Mouse (Mus musculus): ENCODE data around the gene Hist1h2bn. TPM values are rescaled to one million over a fixed set of nuclear protein-coding genes. Genes with fewer than 3 reads are reported as not detected.
A peak's percentile ranks its signal among the peaks of the same experiment; 100 is the strongest.
"Not testable (repeated sequence)": the region's sequence is repeated elsewhere in the genome, so short reads cannot be mapped to it uniquely, and the experiment has no call there.

The Hist1h2bn gene
- polyA plus RNA-seq, 1 experiment from 2014 or later, result 2.2 TPM

- TF ChIP-seq EP300 (optimal IDR thresholded peaks at IDR 0.05), result no peak
- TF ChIP-seq CTCF (IDR thresholded peaks at IDR 0.05; ENCODE audit: low read depth), result no peak
- Histone ChIP-seq H3K4me1 (replicated peaks; ENCODE audit: control insufficient read depth, insufficient read depth) (no peaks in the 10 kb centered on the region), H3K9me3 (ENCODE audit: control insufficient read depth, low read length) (no peaks in the 10 kb centered on the region), H3K4me2 (replicated peaks; ENCODE audit: low read depth) (no peak overlapping the region), H3K4me3 (ENCODE audit: low read depth, low read length) (no peak overlapping the region), H3K36me3 (ENCODE audit: control insufficient read depth, insufficient read depth, low read length) (no peaks in the 10 kb centered on the region), H3K9ac (ENCODE audit: low read length) (no peak overlapping the region), H3K27ac (replicated peaks) (no peak overlapping the region), H3K27me3 (ENCODE audit: control insufficient read depth, insufficient read depth, low read length) (no peaks in the 10 kb centered on the region)
- no peak for DNase-seq (ENCODE audit: low spot score)
- ATAC-seq (ENCODE audit: low FRiP score, low TSS enrichment), result no peak
- 34% methylated on average over 1 of the region's 1 CpGs for WGBS
These were observed 8.9 kb upstream of the Hist1h2bn start for GRCm38 (mm10) chr13:21745006-21745405.

- Histone ChIP-seq H3K36me3 (ENCODE audit: control insufficient read depth, insufficient read depth, low read length) (no peaks in the 10 kb centered on the region), H3K9me3 (ENCODE audit: control insufficient read depth, low read length) (no peaks in the 10 kb centered on the region), H3K9ac (ENCODE audit: low read length) (peak overlapping the region; percentile 54), H3K4me3 (ENCODE audit: low read depth, low read length) (peak overlapping the region; percentile 43), H3K27me3 (ENCODE audit: control insufficient read depth, insufficient read depth, low read length) (no peaks in the 10 kb centered on the region), H3K4me1 (replicated peaks; ENCODE audit: control insufficient read depth, insufficient read depth) (no peaks in the 10 kb centered on the region), H3K27ac (replicated peaks) (peak overlapping the region; percentile 13; the same call in 1 of the 2 replicates), H3K4me2 (replicated peaks; ENCODE audit: low read depth) (peak overlapping the region; percentile 55)
- ATAC-seq (ENCODE audit: low FRiP score, low TSS enrichment) (no peak), DNase-seq (ENCODE audit: low spot score) (no peak)
- TF ChIP-seq CTCF (IDR thresholded peaks at IDR 0.05; ENCODE audit: low read depth) (no peak), EP300 (optimal IDR thresholded peaks at IDR 0.05) (no peak)
- WGBS, result 4% methylated on average over 5 of the region's 5 CpGs
These were observed 4.3 kb upstream of the Hist1h2bn start for GRCm38 (mm10) chr13:21749387-21750158.

GRCm38 (mm10) chr13:21750159-21751017 is 3.5 kb upstream of the Hist1h2bn start, which contains the start of gene Hist1h4k:
Gene Hist1h4k (minus strand): TSS chr13:21750505.
- not testable (repeated sequence) for H3K4me1 ChIP-seq (replicated peaks; ENCODE audit: control insufficient read depth, insufficient read depth); H3K9me3 ChIP-seq (ENCODE audit: control insufficient read depth, low read length); H3K36me3 ChIP-seq (ENCODE audit: control insufficient read depth, insufficient read depth, low read length); H3K27me3 ChIP-seq (ENCODE audit: control insufficient read depth, insufficient read depth, low read length)
- Histone ChIP-seq H3K4me2 (replicated peaks; ENCODE audit: low read depth) (peak within 1 kb of the TSS; percentile 55), H3K9ac (ENCODE audit: low read length) (peak within 1 kb of the TSS; percentile 54), H3K4me3 (ENCODE audit: low read depth, low read length) (peak within 1 kb of the TSS; percentile 43), H3K27ac (replicated peaks) (peak within 1 kb of the TSS; percentile 65)
- WGBS, result 1% methylated on average over 46 of the region's 56 CpGs
- ATAC-seq (ENCODE audit: low FRiP score, low TSS enrichment) (peak; percentile 85), DNase-seq (ENCODE audit: low spot score) (peak; percentile 85)

GRCm38 (mm10) chr13:21751417-21751816 is 2.5 kb upstream of the Hist1h2bn start:
- no peak overlapping the region for H3K4me3 ChIP-seq (ENCODE audit: low read depth, low read length)
- H3K9me3 ChIP-seq (ENCODE audit: control insufficient read depth, low read length), result no peaks in the 10 kb centered on the region
- H3K9ac ChIP-seq (ENCODE audit: low read length), result no peak overlapping the region
- no peak for ATAC-seq (ENCODE audit: low FRiP score, low TSS enrichment)
- H3K27me3 ChIP-seq (ENCODE audit: control insufficient read depth, insufficient read depth, low read length), result no peaks in the 10 kb centered on the region
- no peak overlapping the region for H3K4me2 ChIP-seq (replicated peaks; ENCODE audit: low read depth)
- no peaks in the 10 kb centered on the region for H3K36me3 ChIP-seq (ENCODE audit: control insufficient read depth, insufficient read depth, low read length)
- H3K27ac ChIP-seq (replicated peaks), result no peak overlapping the region
- TF ChIP-seq EP300 (optimal IDR thresholded peaks at IDR 0.05) (no peak), CTCF (IDR thresholded peaks at IDR 0.05; ENCODE audit: low read depth) (no peak)
- no peaks in the 10 kb centered on the region for H3K4me1 ChIP-seq (replicated peaks; ENCODE audit: control insufficient read depth, insufficient read depth)
- DNase-seq (ENCODE audit: low spot score), result no peak

GRCm38 (mm10) chr13:21751827-21752226 is 2.1 kb upstream of the Hist1h2bn start:
- Histone ChIP-seq H3K27ac (replicated peaks) (no peak overlapping the region), H3K27me3 (ENCODE audit: control insufficient read depth, insufficient read depth, low read length) (no peaks in the 10 kb centered on the region)
- DNase-seq (ENCODE audit: low spot score), result no peak

More at GRCm38 (mm10) chr13:21751827-21752226, 2.1 kb upstream of the Hist1h2bn start:
- H3K9ac ChIP-seq (ENCODE audit: low read length), result no peak overlapping the region
- no peak overlapping the region for H3K4me3 ChIP-seq (ENCODE audit: low read depth, low read length)
- no peak for ATAC-seq (ENCODE audit: low FRiP score, low TSS enrichment)
- 63% methylated on average over 3 of the region's 3 CpGs for WGBS
- no peaks in the 10 kb centered on the region for H3K9me3 ChIP-seq (ENCODE audit: control insufficient read depth, low read length)
- no peak overlapping the region for H3K4me2 ChIP-seq (replicated peaks; ENCODE audit: low read depth)
- no peaks in the 10 kb centered on the region for H3K4me1 ChIP-seq (replicated peaks; ENCODE audit: control insufficient read depth, insufficient read depth)
- TF ChIP-seq CTCF (IDR thresholded peaks at IDR 0.05; ENCODE audit: low read depth) (no peak), EP300 (optimal IDR thresholded peaks at IDR 0.05) (no peak)
- no peaks in the 10 kb centered on the region for H3K36me3 ChIP-seq (ENCODE audit: control insufficient read depth, insufficient read depth, low read length)
